Mouse (Mus musculus) intestine, embryonic 14.5 days (tissue): ENCODE measurements at regions not wholly inside any gene's neighbourhood (a gene's known extent, or its start where the extent isn't known, plus 50 kb on each side); places are given as distances from the start of the nearest gene placed in this dataset.
"Not testable (repeated sequence)": the region's sequence is repeated elsewhere in the genome, so short reads cannot be mapped to it uniquely, and the experiment has no call there.

ENCODE experiments used
- ATAC-seq: fragments of 200-750 bp; cut with Nextera tagmentation; replicated peaks from 2 replicates; pipeline ENCODE4 v1.8.0; 2017; ENCODE audit warnings: low read depth, moderate number of reproducible peaks, moderate TSS enrichment, moderate library complexity; ENCODE audit not compliant: low FRiP score, low TSS enrichment
- DNase-seq: peaks from one replicate; pipeline ENCODE4 v3.0.0-alpha.2; 2018; ENCODE audit warnings: low spot score
- H3K27ac ChIP-seq: fragments of 300-500 bp; sonication (generic); 2 replicates; pipeline ENCODE4 v1.5.1; 2014; ENCODE audit warnings: low read depth, mild to moderate bottlenecking, control low read depth
- H3K27me3 ChIP-seq: fragments of 300-500 bp; sonication (generic); replicated peaks from 2 replicates; pipeline ENCODE4 v1.6.1; 2014; ENCODE audit warnings: low read length, control low read depth; ENCODE audit not compliant: control insufficient read depth, insufficient read depth
- H3K36me3 ChIP-seq: fragments of 300-500 bp; sonication (generic); 2 replicates; pipeline ENCODE4 v1.6.1; 2014; ENCODE audit warnings: low read length, control low read depth; ENCODE audit not compliant: control insufficient read depth, insufficient read depth
- H3K4me1 ChIP-seq: fragments of 300-500 bp; sonication (generic); replicated peaks from 2 replicates; pipeline ENCODE4 v1.6.1; 2014; ENCODE audit warnings: low read length, control low read depth, mixed read lengths; ENCODE audit not compliant: control insufficient read depth, insufficient read depth
- H3K4me2 ChIP-seq: fragments of 300-500 bp; sonication (generic); 2 replicates; pipeline ENCODE4 v1.6.1; 2014; ENCODE audit warnings: low read length
- H3K4me3 ChIP-seq: fragments of 300-500 bp; sonication (generic); 2 replicates; pipeline ENCODE4 v1.5.1; 2014; ENCODE audit warnings: low read depth, low read length, control low read depth, mixed read lengths
- H3K9ac ChIP-seq: fragments of 300-500 bp; sonication (generic); 2 replicates; pipeline ENCODE4 v1.6.1; 2014; ENCODE audit warnings: mild to moderate bottlenecking, low read length
- H3K9me3 ChIP-seq: fragments of 300-500 bp; sonication (generic); 2 replicates; pipeline ENCODE4 v1.6.1; 2016; ENCODE audit warnings: low read length, control low read depth; ENCODE audit not compliant: control insufficient read depth
- WGBS: fragments of 180-500 bp; shearing (Covaris S2); extraction: QIAGEN DNeasy Blood & Tissue Kit; methylation state at CpG from one replicate; pipeline ENCODE4 v1.1.7; 2014; 5-methylcytosine and 5-hydroxymethylcytosine counted together

DNA sequence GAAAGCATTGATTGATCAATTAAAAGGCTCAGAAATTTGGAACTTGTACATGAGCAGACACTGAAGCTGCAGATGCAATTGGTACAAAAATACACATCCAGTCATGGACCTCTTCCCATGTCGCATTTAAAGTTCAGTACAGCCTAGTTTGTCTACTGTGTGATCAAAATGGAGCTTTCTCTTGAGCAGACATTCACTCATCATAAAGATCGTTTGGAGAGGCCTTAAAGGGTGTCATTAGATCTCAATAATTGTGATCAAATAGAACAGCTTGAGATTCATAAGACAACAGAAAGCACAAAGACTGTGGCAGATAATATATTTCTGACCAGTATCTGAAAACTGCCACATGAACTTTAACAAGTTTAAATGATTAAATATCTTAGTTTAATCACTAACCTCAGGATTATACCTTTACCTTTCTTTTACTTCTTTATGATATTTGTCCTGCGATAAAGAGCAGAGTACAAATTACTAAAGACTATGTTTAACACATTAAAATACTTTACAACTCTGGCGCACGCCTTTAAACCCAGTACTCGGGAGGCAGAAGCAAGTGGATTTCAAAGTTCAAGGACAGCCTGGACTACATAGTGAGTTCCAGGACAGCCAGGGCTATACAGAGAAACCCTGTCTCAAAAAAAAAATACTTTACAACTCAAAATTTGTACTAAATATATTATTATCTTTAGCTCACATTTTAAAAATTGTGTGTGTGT is 635.1 kb downstream of the Dnajb9 start:
- 73% methylated on average over 6 of the region's 6 CpGs for WGBS
- no peaks in the 10 kb centered on the region for H3K9me3 ChIP-seq
- no peak for DNase-seq
- ATAC-seq: peak; percentile 62; the same call in 1 of the 2 replicates
- H3K4me2 ChIP-seq: no peak overlapping the region
- no peak overlapping the region for H3K4me3 ChIP-seq
- no peak overlapping the region for H3K9ac ChIP-seq
- H3K27me3 ChIP-seq: no peaks in the 10 kb centered on the region
- no peaks in the 10 kb centered on the region for H3K4me1 ChIP-seq
- no peaks in the 10 kb centered on the region for H3K36me3 ChIP-seq
- no peak overlapping the region for H3K27ac ChIP-seq

DNA sequence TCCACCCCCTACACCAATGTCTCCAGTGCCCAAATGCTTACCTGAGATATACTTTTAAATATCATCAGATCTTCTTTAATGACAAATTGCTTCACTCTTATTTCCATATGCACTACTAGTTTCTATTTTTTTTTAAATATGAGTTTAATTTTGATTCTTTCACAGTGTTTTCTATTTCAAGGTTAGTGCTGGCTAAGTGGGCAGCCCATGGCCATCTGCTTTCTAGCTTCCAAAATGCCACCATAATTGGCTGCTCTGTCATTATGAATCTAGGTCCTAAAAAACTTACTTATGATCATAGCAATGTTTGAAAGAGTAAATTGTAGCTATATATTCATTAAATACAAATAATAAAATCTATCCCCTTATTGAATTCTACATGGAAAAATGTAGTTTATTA is 636.9 kb downstream of the Dnajb9 start:
- no peak overlapping the region for H3K27ac ChIP-seq
- no peaks in the 10 kb centered on the region for H3K4me1 ChIP-seq
- H3K4me3 ChIP-seq: no peak overlapping the region
- no peak for ATAC-seq
- no peak overlapping the region for H3K9ac ChIP-seq
- no peaks in the 10 kb centered on the region for H3K36me3 ChIP-seq
- no peaks in the 10 kb centered on the region for H3K9me3 ChIP-seq
- no peaks in the 10 kb centered on the region for H3K27me3 ChIP-seq
- no peak overlapping the region for H3K4me2 ChIP-seq
- DNase-seq: no peak

DNA sequence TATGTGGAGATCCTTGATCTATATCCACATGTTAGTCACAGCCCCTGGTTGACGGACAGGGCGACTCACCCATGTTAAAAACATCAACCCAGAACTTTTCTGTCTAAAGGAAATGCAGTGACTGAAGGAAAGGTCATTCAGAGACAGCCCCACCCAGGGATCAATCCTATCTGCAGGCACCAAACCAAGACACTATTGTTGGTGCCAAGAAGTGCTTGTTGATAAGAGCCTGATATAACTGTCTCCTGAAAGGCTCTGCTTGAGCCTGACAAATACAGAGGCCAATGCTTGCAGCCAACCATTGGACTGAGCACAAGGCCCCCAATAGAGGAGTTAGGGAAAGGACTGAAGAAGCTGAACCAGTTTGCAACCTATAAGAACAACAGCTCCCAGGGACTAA is 682.5 kb downstream of the Dnajb9 start:
- Histone ChIP-seq H3K27ac (no peak overlapping the region), H3K4me2 (no peak overlapping the region), H3K4me1 (no peaks in the 10 kb centered on the region), H3K36me3 (no peaks in the 10 kb centered on the region), H3K9ac (no peak overlapping the region), H3K4me3 (no peak overlapping the region), H3K9me3 (no peaks in the 10 kb centered on the region), H3K27me3 (no peaks in the 10 kb centered on the region)
- DNase-seq (no peak), ATAC-seq (no peak)
- 86% methylated on average over 2 of the region's 2 CpGs for WGBS

DNA sequence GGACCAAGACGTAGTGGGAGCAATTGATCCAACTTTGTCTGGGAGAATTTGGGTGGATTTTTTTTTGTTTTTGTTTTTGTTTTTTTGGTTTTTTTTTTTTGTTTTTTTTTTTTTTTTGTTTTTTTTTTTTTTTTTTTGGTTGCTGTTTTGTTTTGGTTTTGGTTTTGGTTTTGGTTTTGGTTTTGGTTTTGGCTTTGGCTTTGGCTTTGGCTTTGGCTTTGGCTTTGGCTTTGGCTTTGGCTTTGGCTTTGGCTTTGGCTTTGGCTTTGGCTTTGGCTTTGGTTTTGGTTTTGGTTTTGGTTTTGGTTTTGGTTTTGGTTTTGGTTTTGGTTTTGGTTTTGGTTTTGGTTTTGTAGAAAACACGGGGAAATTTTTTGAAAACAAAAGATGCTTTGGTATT is 702.7 kb downstream of the Dnajb9 start:
- DNase-seq, H3K4me1 ChIP-seq, ATAC-seq, H3K9ac ChIP-seq, H3K36me3 ChIP-seq, H3K27me3 ChIP-seq, H3K27ac ChIP-seq, H3K9me3 ChIP-seq, H3K4me3 ChIP-seq, H3K4me2 ChIP-seq: not testable (repeated sequence)
- 74% methylated on average over 2 of the region's 2 CpGs for WGBS

DNA sequence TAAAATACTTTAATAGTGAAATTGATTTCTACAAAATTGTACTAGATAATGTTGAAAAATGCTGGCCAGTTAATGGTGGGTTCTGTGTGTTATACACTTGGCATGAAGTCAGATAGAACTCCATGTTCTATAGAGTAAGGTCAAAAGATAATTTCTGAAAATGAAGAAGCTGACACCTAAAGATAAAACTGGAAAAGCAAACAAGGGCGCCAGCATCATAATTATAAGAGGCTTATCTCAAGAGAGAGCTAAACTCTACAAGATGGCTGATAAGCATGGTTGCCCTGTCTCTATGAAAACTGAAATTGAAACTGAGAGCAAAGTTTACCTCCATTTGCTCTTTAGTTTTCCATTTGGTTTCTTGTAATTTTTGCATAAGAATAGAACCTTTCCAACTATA is 720.2 kb downstream of the Dnajb9 start:
- Histone ChIP-seq H3K9me3 (no peaks in the 10 kb centered on the region), H3K27me3 (no peaks in the 10 kb centered on the region), H3K36me3 (no peaks in the 10 kb centered on the region), H3K4me1 (no peaks in the 10 kb centered on the region), H3K4me3 (no peak overlapping the region), H3K27ac (no peak overlapping the region), H3K9ac (no peak overlapping the region), H3K4me2 (no peak overlapping the region)
- no peak for ATAC-seq
- no peak for DNase-seq
- 74% methylated on average over 1 of the region's 1 CpGs for WGBS

DNA sequence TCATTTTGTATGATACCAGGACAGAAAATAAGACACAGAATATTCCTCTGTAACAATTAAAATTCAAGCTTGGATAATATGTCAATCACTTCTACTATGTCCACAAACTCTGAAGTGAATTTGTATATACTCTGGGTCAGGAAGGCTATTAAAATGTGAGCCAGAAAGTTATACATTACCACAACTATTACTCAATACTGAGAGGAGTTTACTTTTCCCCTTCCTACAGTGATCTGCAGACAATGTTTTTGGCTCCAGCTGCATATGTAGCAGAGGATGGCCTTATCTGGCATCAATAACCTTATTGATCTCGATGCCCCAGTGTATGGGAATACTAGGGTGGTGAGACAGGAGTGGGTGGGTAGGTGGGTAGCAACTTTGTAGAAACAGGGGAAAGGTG is 727.4 kb downstream of the Dnajb9 start:
- no peak overlapping the region for H3K4me2 ChIP-seq
- H3K36me3 ChIP-seq: no peaks in the 10 kb centered on the region
- 59% methylated on average over 1 of the region's 1 CpGs for WGBS
- H3K4me3 ChIP-seq: no peak overlapping the region
- no peaks in the 10 kb centered on the region for H3K9me3 ChIP-seq
- no peaks in the 10 kb centered on the region for H3K27me3 ChIP-seq
- no peak for DNase-seq
- no peak overlapping the region for H3K9ac ChIP-seq
- no peaks in the 10 kb centered on the region for H3K4me1 ChIP-seq
- ATAC-seq: no peak
- H3K27ac ChIP-seq: no peak overlapping the region

DNA sequence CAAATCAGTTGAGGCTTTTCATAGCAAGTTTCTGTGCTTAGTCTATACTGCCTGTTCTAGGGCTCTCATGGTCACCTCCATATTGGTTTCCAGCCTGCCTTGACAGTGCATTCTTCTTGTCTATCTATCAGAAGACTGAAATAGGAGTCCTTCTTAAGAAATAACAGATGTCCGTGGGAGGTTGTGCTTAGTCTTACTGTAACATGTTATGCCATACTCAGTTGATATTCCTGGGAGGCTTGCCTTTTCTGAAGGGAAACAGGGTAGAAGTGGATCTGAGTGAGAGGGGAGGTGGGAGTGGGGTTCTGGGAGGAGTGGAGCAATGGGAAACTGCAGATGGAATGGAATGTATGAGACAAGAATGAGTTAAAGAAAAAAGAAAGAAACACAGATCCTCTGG is 747.6 kb downstream of the Dnajb9 start:
- H3K4me2 ChIP-seq: no peak overlapping the region
- H3K4me1 ChIP-seq: no peaks in the 10 kb centered on the region
- no peaks in the 10 kb centered on the region for H3K27me3 ChIP-seq
- H3K36me3 ChIP-seq: no peaks in the 10 kb centered on the region
- 58% methylated on average over 1 of the region's 1 CpGs for WGBS
- H3K9me3 ChIP-seq: no peaks in the 10 kb centered on the region
- DNase-seq (no peak), ATAC-seq (no peak)
- no peak overlapping the region for H3K9ac ChIP-seq
- no peak overlapping the region for H3K4me3 ChIP-seq
- H3K27ac ChIP-seq: no peak overlapping the region
